8 mouse cellular contexts compared by ENCODE assay signal in the genomic region with DNA sequence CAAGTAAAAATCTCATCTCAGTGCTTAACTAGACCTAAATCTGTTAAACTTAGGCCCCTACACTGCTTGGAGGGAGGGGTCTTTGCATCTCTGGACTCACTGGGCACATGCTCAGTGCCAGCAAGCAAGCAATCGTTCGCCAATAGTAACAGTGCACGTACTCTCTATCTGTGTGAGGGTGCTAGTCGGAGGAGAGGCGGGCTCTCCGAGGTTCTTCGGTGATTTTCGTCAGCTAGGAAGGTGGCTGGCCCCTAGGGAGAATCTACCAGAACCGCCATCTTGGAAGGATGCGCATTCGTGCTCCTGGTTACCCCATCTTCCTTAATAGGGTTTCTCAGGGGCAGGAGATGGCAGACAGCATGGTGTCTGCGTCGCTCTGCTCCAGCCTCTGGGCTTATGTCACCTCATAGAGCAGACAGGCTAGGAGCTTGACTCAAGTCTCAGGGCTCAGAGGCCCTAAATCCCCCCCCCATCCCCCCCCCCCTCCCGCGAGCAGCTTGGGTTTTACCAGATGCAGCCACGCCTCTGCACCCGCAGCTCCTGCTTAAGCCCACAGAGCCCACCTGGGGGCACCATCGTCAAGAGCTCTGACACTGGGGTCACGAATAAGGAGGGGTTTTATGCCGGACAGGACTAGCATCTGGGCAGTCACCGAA. TPM values are rescaled to one million over a fixed set of nuclear protein-coding genes. Genes with fewer than 3 reads are reported as not detected.
A peak's percentile ranks its signal among the peaks of the same experiment; 100 is the strongest.
DNase-seq lines count a peak whose midpoint lies in the region; TF ChIP-seq lines count a peak whose summit lies in the region.

No protein-coding gene starts in this region.

- intact Hi-C loops in left cerebral cortex, adult 2 months (cut with DNase I): no loop called here

- peak overlapping the region; percentile 50 for H3K4me3 ChIP-seq in left cerebral cortex, adult 2 months

- peak overlapping the region; percentile 85 for H3K27ac ChIP-seq in left cerebral cortex, adult 2 months

- no peak for TF ChIP-seq CTCF in left cerebral cortex, adult 2 months (IDR thresholded peaks at IDR 0.05)

- DNase-seq in adrenal gland, adult 18-20 months (ENCODE audit: low spot score in 2 of 2): peak; percentile 34 to 44
- DNase-seq in embryo, embryonic 10.5 days (ENCODE audit: low spot score): peak; percentile 86
- DNase-seq in gastrocnemius, postnatal 25 days: peak; percentile 55
- peak; percentile 82 for DNase-seq in induced T-regulatory cell, adult 2 months (ENCODE audit: low read depth)
- peak; percentile 72 to 78 for DNase-seq in left cerebral cortex, adult 2 months (ENCODE audit: extremely low spot score in 1 of 2, low spot score in 2 of 2)
- peak; percentile 79 for DNase-seq in lung, postnatal 36 days
- DNase-seq in retina, postnatal 1 day: peak; percentile 90
- DNase-seq in thymus, postnatal 36 days: peak; percentile 74 to 82

RNA-seq across cellular contexts. Expression of a gene that starts 0.7 kb away (rescaled TPM):
- 100 to 1,000 TPM; 108 to 123 TPM for total RNA-seq in adrenal gland, adult 18-20 months (2021)
- 10 to 100 TPM; 83.6 to 84.7 TPM for total RNA-seq in gastrocnemius, postnatal 25 days (2021)
- 100 to 1,000 TPM; 172 to 180 TPM for total RNA-seq in left cerebral cortex, adult 2 months (2021)

Comparison
In these comparisons a context has a peak if more than half of its experiments do, and no peak if none do; other contexts are left out.
1. Peak in every context shown above with its lines: DNase-seq, H3K4me3 ChIP-seq and H3K27ac ChIP-seq.
2. DNase-seq: peak in every context shown above with its lines; median percentile 90 in retina, postnatal 1 day; 86 in embryo, embryonic 10.5 days; 82 in induced T-regulatory cell, adult 2 months; 79 in lung, postnatal 36 days; 78 in thymus, postnatal 36 days; 75 in left cerebral cortex, adult 2 months; 55 in gastrocnemius, postnatal 25 days; 39 in adrenal gland, adult 18-20 months.